Mouse (Mus musculus) spleen, postnatal 14 days (tissue): ENCODE measurements at regions not wholly inside any gene's neighbourhood (a gene's known extent, or its start where the extent isn't known, plus 50 kb on each side); places are given as distances from the start of the nearest gene placed in this dataset.

Experiments used
- DNase-seq, 2 experiments: peaks; one replicate each; pipeline ENCODE4 v3.0.0; 2021 to 2022; ENCODE audit warnings: low spot score in 2 of 2

- no peak for DNase-seq
Observed at GRCm38 (mm10) chr7:82921722-82922121, 54.6 kb downstream of the Mex3b start.

DNA sequence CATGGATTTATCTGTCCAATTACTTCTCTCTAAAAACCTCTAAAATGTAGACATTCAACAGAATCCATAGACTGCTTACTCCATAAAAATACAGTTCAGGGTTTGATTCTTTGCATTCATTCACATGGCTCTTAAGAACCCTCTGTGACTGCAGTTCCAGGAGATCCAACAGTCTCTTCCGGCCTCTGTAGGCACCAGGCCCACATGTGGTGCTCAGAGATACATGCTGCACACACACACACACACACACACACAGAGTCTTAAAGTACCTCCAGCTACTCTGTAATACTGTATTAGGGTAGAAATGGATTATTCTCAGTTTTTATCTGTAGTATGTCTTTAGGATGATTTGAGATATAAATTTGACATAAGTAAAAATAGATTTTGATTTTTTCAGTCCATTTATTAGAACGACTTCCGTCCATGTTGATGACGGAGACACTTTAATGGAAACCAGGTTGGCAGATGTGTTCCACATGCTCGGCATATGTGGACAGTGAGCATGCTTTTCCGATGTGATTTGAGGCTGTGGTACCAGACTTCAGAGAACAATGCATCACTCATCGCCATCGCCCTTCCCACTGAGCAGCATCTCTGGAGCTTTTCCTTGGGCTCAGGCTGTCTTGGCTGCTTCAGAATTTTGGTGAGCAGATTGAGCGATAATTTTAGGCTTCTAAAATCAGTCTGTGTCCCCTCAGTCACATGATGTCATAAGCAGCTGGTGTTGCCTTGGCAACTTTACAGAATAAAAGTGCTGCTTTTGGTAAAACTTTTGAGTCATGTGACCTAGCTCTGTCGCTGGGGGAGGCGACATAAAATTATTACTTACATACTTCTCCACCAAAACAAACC is 56.3 kb downstream of the Mex3b start:
- DNase-seq: no peak

- DNase-seq: no peak
Observed at GRCm38 (mm10) chr7:82924092-82924491, 57.0 kb downstream of the Mex3b start.

GRCm38 (mm10) chr7:82938311-82938710 is 71.2 kb downstream of the Mex3b start:
- no peak for DNase-seq

DNA sequence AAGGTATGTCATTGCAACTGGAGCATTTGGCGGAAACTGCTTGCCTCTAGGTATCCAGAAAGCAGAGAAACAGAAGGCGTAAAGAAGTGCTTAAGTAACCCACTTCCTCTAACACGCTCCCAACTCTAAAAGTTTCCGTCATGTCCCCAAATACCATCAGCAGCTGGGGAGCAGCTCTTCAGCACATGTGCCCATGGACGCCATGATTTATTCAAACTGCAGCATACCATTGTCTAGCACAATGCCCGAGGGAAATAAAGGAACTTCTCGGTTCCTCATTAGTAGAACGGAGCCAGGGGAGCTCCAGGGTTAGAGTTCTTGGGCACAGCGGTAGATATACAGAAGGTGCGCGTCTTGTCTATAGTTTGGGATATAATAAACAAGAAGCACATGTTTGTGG is 72.4 kb downstream of the Mex3b start:
- no peak for DNase-seq

GRCm38 (mm10) chr7:82943376-82943775 is 76.2 kb downstream of the Mex3b start:
- no peak for DNase-seq

DNA sequence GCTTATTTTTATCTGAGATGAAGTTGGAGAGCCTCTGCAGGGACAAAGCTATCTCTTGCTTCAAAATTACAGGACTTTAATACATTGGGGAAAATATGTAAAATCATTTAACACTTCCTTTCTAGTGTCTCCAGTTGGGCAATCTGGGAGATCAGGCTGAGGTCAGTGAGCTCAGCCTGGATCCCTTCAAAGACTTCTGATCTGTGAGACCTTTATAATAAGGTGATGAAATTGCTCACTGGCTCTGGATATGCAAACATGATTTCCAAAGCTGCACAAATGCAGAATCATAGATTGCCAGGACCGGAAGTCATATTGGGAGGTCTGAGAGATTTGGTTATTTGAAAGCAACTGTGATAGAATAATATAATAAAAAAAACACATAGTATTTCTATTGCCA is 76.7 kb downstream of the Mex3b start:
- DNase-seq: no peak

GRCm38 (mm10) chr7:82949372-82949771 is 82.2 kb downstream of the Mex3b start:
- no peak for DNase-seq

DNA sequence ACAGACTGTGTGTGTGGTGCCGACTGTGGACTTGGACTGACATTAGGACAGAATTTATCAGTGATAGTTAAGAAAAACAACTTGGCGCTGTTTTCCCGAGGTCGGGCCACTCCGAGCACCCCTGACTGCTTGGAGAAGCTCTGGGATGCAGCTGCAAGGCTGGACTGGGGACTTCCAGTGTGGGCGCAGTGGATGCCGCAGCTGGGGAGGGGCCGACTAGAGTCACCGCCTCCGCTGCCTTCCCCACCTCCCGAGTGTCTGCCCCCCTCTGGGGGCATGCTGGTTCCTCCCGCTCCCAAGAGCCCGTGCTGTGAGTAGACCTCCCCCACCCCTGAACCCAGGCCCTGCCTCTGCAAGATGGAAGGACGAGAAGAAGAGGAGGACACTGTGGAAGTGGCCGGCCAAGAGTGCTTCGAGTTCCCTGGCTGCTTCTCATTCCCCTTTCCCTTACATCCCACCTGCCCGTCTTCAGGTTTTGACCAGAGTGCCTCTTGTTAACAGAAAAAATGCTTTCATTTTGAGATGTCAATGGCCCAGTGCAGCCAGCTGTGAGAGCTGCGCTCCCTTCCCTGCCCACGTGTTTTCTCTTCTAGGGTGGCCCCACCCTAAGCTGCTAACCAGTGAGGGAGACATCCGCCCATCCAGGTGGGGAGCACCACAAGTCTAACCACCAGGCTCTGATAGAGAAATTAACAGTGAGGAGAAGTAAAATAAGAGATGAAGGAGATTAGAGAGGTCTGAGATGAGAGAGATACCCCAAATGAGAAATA is 90.3 kb downstream of the Mex3b start:
- DNase-seq: no peak

DNA sequence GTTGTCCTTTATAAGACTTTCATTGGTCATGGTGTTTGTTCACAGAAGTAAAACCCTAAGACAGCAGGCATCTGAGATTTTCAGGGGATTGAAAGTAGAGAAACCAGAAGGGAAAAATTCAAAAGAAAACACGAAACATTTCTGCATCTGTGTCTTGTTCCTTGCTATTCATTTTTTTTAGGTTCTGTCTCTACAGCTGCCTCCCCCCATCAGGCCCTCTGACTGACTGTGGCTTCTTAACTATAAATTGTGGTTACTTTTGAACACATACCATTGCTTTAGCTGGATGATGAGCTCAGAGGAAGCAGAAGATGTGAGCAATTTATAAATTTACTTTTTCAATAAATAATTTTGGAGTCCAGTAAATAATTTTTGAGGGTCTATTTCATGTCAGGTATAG is 103.5 kb downstream of the Mex3b start:
- no peak for DNase-seq

DNA sequence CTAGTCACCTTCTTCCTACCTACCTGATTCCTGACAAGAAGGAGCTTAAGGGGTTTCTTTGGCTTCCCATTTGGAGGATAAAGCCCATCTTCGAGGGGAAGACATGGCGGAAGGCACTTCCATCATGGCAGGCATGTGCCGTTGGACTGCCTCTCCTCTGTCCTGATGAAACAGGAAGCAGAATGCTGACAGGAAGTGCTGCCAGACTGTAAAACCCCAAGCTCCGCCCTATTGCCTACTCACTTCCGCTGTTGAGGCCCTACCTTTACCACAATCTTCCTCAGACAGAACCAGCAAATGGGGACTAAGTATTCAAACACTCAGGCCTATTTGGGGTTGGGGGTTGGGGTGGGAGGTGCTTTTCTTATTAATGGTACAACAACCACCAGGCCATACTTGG is 104.1 kb downstream of the Mex3b start:
- no peak for DNase-seq

DNA sequence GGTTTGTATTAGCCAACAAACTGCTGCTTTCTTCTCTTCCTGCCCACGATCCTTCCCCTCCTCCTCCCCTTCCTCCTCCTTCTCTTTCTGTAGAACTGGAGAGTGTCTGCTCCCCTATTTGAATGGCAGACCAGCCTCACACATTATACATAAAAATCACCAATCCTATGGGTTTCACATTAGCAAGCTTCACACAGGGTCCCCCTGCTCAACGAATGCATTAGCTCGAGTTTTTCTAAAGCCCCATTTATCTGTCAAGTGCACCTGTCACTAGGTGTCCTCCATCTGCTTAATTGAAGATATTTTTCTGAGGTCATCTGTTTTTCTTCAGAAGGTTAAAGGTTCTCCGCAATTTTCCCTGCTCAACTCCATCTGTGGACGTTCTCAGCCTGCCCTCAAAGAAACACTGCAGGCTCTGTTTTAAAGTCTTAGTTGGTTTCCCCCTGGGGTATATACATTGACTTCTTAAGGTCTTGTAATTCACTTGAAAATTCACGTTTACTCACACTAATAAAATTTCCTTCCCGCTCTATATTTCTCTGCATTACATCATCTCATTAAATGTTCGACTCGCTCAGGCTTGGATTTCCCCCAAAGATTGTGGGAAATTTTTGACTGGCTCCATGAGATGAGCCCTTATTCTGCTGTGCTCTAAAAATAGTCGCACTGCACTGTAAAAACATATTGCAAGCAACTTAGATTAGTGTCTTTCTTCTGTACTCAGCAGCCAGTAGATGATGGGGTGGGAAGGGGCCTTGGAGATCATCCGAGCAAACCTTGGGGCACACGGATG is 105.3 kb downstream of the Mex3b start:
- no peak for DNase-seq

DNA sequence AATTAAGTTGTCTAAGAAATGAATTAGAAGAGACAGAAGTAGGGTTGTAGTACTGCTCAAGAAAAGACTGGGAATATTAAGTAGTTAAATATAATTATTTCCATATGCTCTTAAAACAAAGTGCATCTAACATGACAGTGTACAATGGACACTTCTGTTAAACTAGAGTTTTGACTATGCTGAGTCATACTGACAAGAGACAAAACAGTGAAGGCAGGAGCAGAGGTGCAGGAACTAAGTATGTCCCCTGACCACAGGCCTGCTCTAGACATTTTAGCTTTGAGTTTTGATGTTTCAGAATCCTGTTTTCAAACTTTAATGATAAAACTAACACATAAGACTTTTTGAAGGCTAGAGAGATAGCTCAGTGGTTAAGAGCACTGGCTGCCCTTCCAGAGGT is 123.6 kb downstream of the Mex3b start:
- no peak for DNase-seq

GRCm38 (mm10) chr7:82993136-82993535 is 126.0 kb downstream of the Mex3b start:
- no peak for DNase-seq

DNA sequence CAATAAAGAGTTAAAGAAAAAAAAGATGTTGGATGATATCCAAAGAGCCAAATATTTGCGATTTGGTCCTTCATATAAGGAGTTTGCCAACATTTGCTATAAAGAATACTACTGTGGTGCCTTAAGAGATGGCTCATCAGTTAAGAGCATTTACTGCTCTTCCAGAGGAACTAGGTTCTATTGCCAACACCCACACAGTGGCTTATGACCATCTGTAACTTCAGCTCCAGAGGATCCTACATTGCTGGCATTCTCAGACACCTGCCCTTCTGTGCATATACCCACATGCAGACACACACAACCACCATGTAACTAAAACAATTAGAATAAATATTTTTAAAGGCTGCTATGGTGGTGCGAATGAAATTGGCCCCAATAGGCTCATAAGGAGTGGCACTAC is 131.7 kb downstream of the Mex3b start:
- DNase-seq: no peak

DNA sequence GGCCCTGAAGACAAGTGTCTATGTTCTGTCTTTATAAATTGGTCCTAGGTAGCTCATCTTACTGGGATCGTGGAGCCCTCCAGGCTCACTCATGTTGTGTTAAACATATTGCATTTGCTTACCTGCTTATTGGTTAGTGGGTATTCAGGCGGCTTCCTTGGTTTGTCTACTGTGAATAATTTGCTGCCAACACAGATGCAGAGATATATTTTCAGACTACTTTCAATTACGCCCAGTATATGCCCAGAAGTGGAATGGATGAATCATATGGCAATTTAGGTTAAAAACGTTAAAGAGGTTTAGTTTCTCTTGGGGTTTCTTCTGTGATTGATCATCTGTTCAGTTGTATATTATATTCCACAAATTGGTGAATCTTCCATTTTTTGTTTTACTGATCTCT is 140.4 kb downstream of the Mex3b start:
- DNase-seq: no peak

- no peak for DNase-seq
Observed at GRCm38 (mm10) chr7:83012145-83012544, 145.0 kb downstream of the Mex3b start.

GRCm38 (mm10) chr7:83014725-83015690 is 147.9 kb downstream of the Mex3b start:
- DNase-seq: no peak

DNA sequence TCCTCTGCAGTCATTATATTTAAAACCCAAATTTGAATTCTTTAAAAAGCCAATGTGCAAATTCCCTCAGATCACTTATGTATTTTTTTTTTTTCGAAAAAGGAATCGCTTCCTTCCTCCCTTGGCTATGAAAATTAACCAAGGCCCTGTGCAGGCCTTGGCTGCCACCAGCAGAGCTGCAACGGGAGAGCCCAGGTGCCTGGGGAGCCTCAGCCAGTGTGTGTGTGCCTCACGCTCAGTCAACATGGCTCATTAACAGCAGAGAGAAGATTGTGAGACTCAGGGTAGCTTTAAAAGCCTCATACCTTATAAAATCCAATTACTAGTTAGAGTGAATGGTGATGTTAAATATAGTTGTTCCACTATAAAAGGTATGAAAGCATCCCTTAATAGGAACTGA is 148.6 kb downstream of the Mex3b start:
- DNase-seq: no peak

DNA sequence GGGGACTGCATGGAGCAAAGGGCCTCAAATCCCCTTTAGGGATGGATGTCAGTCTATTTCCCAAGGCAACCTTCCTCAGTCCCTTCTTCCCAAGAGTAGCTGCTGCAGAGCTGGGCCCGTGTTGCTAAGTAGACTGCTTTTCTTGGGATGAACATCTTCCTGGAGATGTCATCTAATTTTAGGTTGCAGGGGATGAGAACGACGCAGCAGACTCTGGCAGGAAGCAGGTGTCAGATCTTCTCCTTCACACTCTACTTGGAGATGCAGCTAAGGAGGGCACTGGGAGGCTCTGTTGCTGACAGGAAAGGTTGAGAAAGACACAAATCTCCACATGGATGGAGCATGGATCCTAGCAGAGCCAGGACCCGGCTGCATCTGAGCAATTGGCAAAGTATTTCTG is 149.4 kb downstream of the Mex3b start:
- DNase-seq: no peak

DNA sequence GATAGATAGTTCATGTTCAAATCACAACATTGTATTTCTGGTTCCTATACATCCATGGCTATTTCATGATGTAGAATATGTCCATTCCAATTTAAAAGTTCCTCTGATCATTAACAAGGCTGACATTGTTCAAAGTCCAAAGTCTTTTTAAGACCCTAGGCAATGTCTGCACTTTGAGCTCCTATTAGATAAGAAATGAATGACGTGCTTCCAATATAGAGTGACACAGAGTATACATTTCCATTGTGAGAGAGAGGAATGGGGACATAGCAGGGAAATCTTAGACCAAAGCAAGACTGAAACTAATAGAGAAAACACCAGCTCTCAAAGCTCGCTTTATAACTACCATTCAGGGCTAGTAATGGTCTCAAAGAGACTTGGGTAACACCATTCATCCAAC is 153.5 kb downstream of the Mex3b start:
- DNase-seq: no peak
